27 mouse cellular contexts compared by ENCODE assay signal in the genomic region with DNA sequence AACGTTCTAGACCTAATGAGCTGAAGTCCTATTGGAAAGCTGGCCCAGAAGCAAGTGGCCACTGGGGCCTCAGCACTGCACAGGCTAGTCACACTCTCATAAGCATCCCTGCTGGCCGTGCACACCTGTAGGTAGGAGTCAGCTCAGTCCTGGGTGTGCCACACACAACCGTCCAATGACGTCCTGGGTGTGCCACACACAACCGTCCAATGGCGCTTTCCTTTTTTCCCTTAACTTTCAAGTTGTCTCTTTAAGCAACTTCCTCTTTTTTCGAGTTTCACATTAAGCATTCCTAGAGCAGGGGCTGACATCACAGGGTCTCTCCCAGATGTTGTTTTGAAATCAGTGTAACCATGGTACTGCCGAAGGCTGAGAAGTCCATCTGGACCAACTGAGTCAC. TPM values are rescaled to one million over a fixed set of nuclear protein-coding genes. Genes with fewer than 3 reads are reported as not detected.
DNase-seq lines count a peak whose midpoint lies in the region; ATAC-seq and TF ChIP-seq lines count a peak whose summit lies in the region.
"Had no signal": no experiment of that assay in that cellular context is flagged by ENCODE, and none has a peak within 500 bp of the region (broad histone marks: within the 10 kb centered on the region; RNA-seq: fewer than 3 reads in every experiment).

No protein-coding gene starts in this region.

- no peak overlapping the region for H3K4me2 ChIP-seq in neural tube, embryonic 15.5 days
- H3K4me2 ChIP-seq: hindbrain, embryonic 13.5 days; kidney, embryonic 15.5 days; limb, embryonic 13.5 days; liver, embryonic 11.5 days; lung, embryonic 15.5 days; midbrain, embryonic 15.5 days; neural tube, embryonic 13.5 days had no signal

- WGBS in neural tube, embryonic 15.5 days, result 86% methylated on average over 8 of the region's 8 CpGs

- no peak for DNase-seq in gastrocnemius, adult 2 months
- DNase-seq in gastrocnemius, postnatal 10 days, result no peak
- DNase-seq in neural tube, embryonic 10.5 days (ENCODE audit: extremely low spot score, low spot score), result peak; percentile 10
- peak; percentile 19 for DNase-seq in splenic B cell, adult 2 months (ENCODE audit: low read depth, low spot score)
- no peak for DNase-seq in retina, postnatal 1 day
- DNase-seq: adrenal gland, postnatal 25 days; cerebellum, adult 8-10 months; cerebellum, postnatal 36 days; gastrocnemius, postnatal 36 days; kidney, adult 18-20 months; kidney, postnatal 25 days; spleen, adult 18-20 months; thymus, adult 2 months; thymus, postnatal 36 days had no signal

- H3K4me1 ChIP-seq in neural tube, embryonic 15.5 days, result peaks cover 3% of the 10 kb centered on the region; the same call in 1 of the 2 replicates
- H3K4me1 ChIP-seq: hindbrain, embryonic 13.5 days; limb, embryonic 13.5 days; midbrain, embryonic 15.5 days; neural tube, embryonic 13.5 days had no signal

- H3K9ac ChIP-seq in neural tube, embryonic 15.5 days (replicated peaks), result no peak overlapping the region
- H3K9ac ChIP-seq: hindbrain, embryonic 13.5 days; kidney, embryonic 15.5 days; limb, embryonic 13.5 days; lung, embryonic 15.5 days; midbrain, embryonic 15.5 days; neural tube, embryonic 13.5 days had no signal

- no peak for ATAC-seq in neural tube, embryonic 15.5 days (ENCODE audit: low FRiP score)
- ATAC-seq in hematopoietic stem cell, adult 5-6 weeks (replicated peaks in 1 of 2; ENCODE audit: insufficient read depth in 1 of 2, low FRiP score in 2 of 2, low TSS enrichment in 1 of 2, low read depth in 1 of 2, poor library complexity in 2 of 2, severe bottlenecking in 2 of 2), result peak; percentile 6 to 25; a peak in 3 of 4 replicates
- ATAC-seq in inflammation-experienced regulatory T-cells, adult 6 months, result no peak
- ATAC-seq: CD4-positive, CD25-positive, alpha-beta regulatory T cell, adult 4 months; midbrain, embryonic 15.5 days had no signal

- H3K9me3 ChIP-seq in neural tube, embryonic 15.5 days (replicated peaks), result no peaks in the 10 kb centered on the region
- H3K9me3 ChIP-seq: lung, embryonic 15.5 days; midbrain, embryonic 15.5 days; neural tube, embryonic 13.5 days had no signal

- peak overlapping the region; percentile 26 for H3K4me3 ChIP-seq in gastrocnemius, adult 2 months
- H3K4me3 ChIP-seq in neural tube, embryonic 15.5 days (replicated peaks), result no peak overlapping the region
- H3K4me3 ChIP-seq: erythroblast, embryonic 14.5 days; hindbrain, embryonic 13.5 days; kidney, embryonic 15.5 days; left cerebral cortex, adult 2 months; limb, embryonic 13.5 days; lung, embryonic 15.5 days; midbrain, embryonic 15.5 days; neural tube, embryonic 13.5 days had no signal

- no peak for TF ChIP-seq CTCF in gastrocnemius, adult 2 months (IDR thresholded peaks at IDR 0.05)

- intact Hi-C loops in gastrocnemius, adult 2 months (cut with DNase I), result no loop called here

- 0 out of 2 replicates have a peak overlapping the region, but pooled peaks have one; percentile 17 for H3K27ac ChIP-seq in gastrocnemius, adult 2 months
- no peak overlapping the region for H3K27ac ChIP-seq in neural tube, embryonic 15.5 days (replicated peaks)
- H3K27ac ChIP-seq: hindbrain, embryonic 13.5 days; kidney, embryonic 15.5 days; left cerebral cortex, adult 2 months; limb, embryonic 13.5 days; lung, embryonic 15.5 days; midbrain, embryonic 15.5 days; neural tube, embryonic 13.5 days had no signal

- no peaks in the 10 kb centered on the region for H3K27me3 ChIP-seq in neural tube, embryonic 15.5 days (replicated peaks)
- no peaks in the 10 kb centered on the region for H3K27me3 ChIP-seq in splenic B cell, adult 2 months (ENCODE audit: control insufficient read depth, insufficient read depth, low read length, poor library complexity, severe bottlenecking)
- H3K27me3 ChIP-seq: hindbrain, embryonic 13.5 days; kidney, embryonic 15.5 days; limb, embryonic 13.5 days; lung, embryonic 15.5 days; midbrain, embryonic 15.5 days; neural tube, embryonic 13.5 days had no signal

- H3K36me3 ChIP-seq in neural tube, embryonic 15.5 days, result no peaks in the 10 kb centered on the region
- no peaks in the 10 kb centered on the region for H3K36me3 ChIP-seq in splenic B cell, adult 2 months (ENCODE audit: control insufficient read depth, insufficient read depth, low read length, poor library complexity, severe bottlenecking)
- H3K36me3 ChIP-seq: hindbrain, embryonic 13.5 days; kidney, embryonic 15.5 days; lung, embryonic 15.5 days; midbrain, embryonic 15.5 days; neural tube, embryonic 13.5 days had no signal

RNA-seq across cellular contexts. Expression of a gene that starts 25.3 kb away (rescaled TPM):
- total RNA-seq in gastrocnemius, adult 2 months (2021), result 1 to 10 TPM; 1.4 to 1.8 TPM
- total RNA-seq in gastrocnemius, postnatal 10 days (2021), result 1 to 10 TPM; 7.9 to 8.5 TPM
- 1.4 and 8.5 TPM in 2 replicates for polyA plus RNA-seq in neural tube, embryonic 15.5 days (2015; fragmentation: Nextera tagmentation; extraction: Ambion mirVana)
- 93.8 and 124 TPM in 2 replicates for total RNA-seq in hematopoietic stem cell, adult 5-6 weeks (2017)
- 100 to 1,000 TPM; 206 to 386 (median 321) TPM for polyA plus RNA-seq in inflammation-experienced regulatory T-cells, adult 6 months (2017; shearing (Covaris generic))

Comparison
In these comparisons a context has a peak if more than half of its experiments do, and no peak if none do; other contexts are left out.
1. DNase-seq: peak in neural tube, embryonic 10.5 days (single experiment) and splenic B cell, adult 2 months (single experiment); none in gastrocnemius, adult 2 months (single experiment), gastrocnemius, postnatal 10 days (single experiment) and retina, postnatal 1 day (single experiment).
2. ATAC-seq: peak in hematopoietic stem cell, adult 5-6 weeks (2 of 2); none in neural tube, embryonic 15.5 days (single experiment) and inflammation-experienced regulatory T-cells, adult 6 months (single experiment).